8 mouse cellular contexts compared by ENCODE assay signal in the genomic region with DNA sequence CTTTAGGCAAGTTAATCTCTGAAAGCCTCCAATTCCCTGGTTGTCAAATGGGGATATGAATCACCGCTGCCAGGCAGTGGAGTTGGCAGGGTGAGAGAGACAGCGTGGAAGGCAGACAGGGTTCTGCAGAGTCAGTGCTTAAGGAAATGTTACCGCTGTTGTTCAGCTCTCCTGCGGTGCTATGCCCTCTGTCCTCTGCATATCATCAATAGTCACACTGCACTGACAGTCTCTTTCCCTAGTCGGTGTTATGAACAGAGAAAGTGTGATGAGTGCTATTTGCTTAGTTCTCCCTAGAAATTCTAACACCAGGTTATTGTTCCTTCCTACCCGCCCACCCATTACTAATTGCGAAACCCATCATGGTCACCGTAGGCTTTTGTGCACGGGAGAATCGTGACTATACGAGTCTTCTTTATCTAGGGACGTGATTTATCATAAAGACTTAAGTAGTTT.
DNase-seq lines count a peak whose midpoint lies in the region; ATAC-seq and TF ChIP-seq lines count a peak whose summit lies in the region.

No protein-coding gene starts in this region.

- DNase-seq in layer of hippocampus, adult 11-12 months (ENCODE audit: low spot score), result peak; percentile 8
- DNase-seq in layer of hippocampus, postnatal 25 days (ENCODE audit: extremely low spot score in 1 of 2, low spot score in 1 of 2), result no peak
- no peak for DNase-seq in Patski (ENCODE audit: low read depth, low spot score)
- DNase-seq in urinary bladder, postnatal 4 days (ENCODE audit: low spot score in 2 of 2), result no peak
- DNase-seq in ovary, postnatal 14 days (ENCODE audit: low spot score), result no peak

- in situ Hi-C loops in Patski (cut with MboI; ENCODE audit: low pct_unique_long_range_greater_than_20kb), result loop anchor here (25.0 kb wide), 2 partner anchors 271 to 396 kb away; partner anchors contain the start of gene Fndc3a

- H3K4me3 ChIP-seq in forebrain, embryonic 12.5 days (replicated peaks), result no peak overlapping the region
- H3K4me3 ChIP-seq in intestine, postnatal 0 days (ENCODE audit: low read depth, low read length), result peak overlapping the region; percentile 13; the same call in 1 of the 2 replicates
- H3K4me3 ChIP-seq in neural tube, embryonic 15.5 days (replicated peaks), result peak overlapping the region; percentile 33

- POLR2A ChIA-PET in Patski (lab: Charles Lee), result interaction anchor here (0.6 kb wide), 1 partner anchor 279 kb away, joined by 3 read pairs; no protein-coding TSS in a partner anchor

- WGBS in forebrain, embryonic 12.5 days, result 78% methylated on average over 12 of the region's 12 CpGs
- WGBS in intestine, postnatal 0 days, result 41% methylated on average over 12 of the region's 12 CpGs
- 19% methylated on average over 12 of the region's 12 CpGs for WGBS in neural tube, embryonic 15.5 days

- no peaks in the 10 kb centered on the region for H3K4me1 ChIP-seq in forebrain, embryonic 12.5 days
- H3K4me1 ChIP-seq in intestine, postnatal 0 days (replicated peaks; ENCODE audit: control insufficient read depth, insufficient read depth, low read length), result no peaks in the 10 kb centered on the region
- H3K4me1 ChIP-seq in neural tube, embryonic 15.5 days, result peaks cover 9% of the 10 kb centered on the region

- ATAC-seq in Patski, result peak; percentile 29
- ATAC-seq in forebrain, embryonic 12.5 days (ENCODE audit: low FRiP score), result peak; percentile 58
- 0 out of 2 replicates have a peak, but pooled peaks have one; percentile 22 for ATAC-seq in intestine, postnatal 0 days
- peak; percentile 86 for ATAC-seq in neural tube, embryonic 15.5 days (ENCODE audit: low FRiP score)

- TF ChIP-seq CTCF in Patski (IDR thresholded peaks at IDR 0.05), result no peak
- no peak for TF ChIP-seq CTCF in intestine, postnatal 0 days (IDR thresholded peaks at IDR 0.05; ENCODE audit: low read depth)

- H3K27ac ChIP-seq in forebrain, embryonic 12.5 days, result no peak overlapping the region
- H3K27ac ChIP-seq in intestine, postnatal 0 days (ENCODE audit: low read depth, low read length), result no peak overlapping the region
- peak overlapping the region; percentile 67 for H3K27ac ChIP-seq in neural tube, embryonic 15.5 days (replicated peaks)

- no peak overlapping the region for H3K9ac ChIP-seq in forebrain, embryonic 12.5 days
- H3K9ac ChIP-seq in intestine, postnatal 0 days (ENCODE audit: low read depth, low read length), result no peak overlapping the region
- peak overlapping the region; percentile 39 for H3K9ac ChIP-seq in neural tube, embryonic 15.5 days (replicated peaks)

- H3K4me2 ChIP-seq in forebrain, embryonic 12.5 days, result peak overlapping the region; percentile 42
- peak overlapping the region; percentile 62 for H3K4me2 ChIP-seq in intestine, postnatal 0 days (replicated peaks; ENCODE audit: low read depth)
- peak overlapping the region; percentile 58 for H3K4me2 ChIP-seq in neural tube, embryonic 15.5 days

- no peaks in the 10 kb centered on the region for H3K36me3 ChIP-seq in forebrain, embryonic 12.5 days (replicated peaks)
- no peaks in the 10 kb centered on the region for H3K36me3 ChIP-seq in intestine, postnatal 0 days (ENCODE audit: control insufficient read depth, insufficient read depth)
- H3K36me3 ChIP-seq in neural tube, embryonic 15.5 days, result no peaks in the 10 kb centered on the region

- no peaks in the 10 kb centered on the region for H3K9me3 ChIP-seq in forebrain, embryonic 12.5 days
- H3K9me3 ChIP-seq in intestine, postnatal 0 days (ENCODE audit: control insufficient read depth), result no peaks in the 10 kb centered on the region
- H3K9me3 ChIP-seq in neural tube, embryonic 15.5 days (replicated peaks), result no peaks in the 10 kb centered on the region

- H3K27me3 ChIP-seq in Patski, result no peaks in the 10 kb centered on the region
- H3K27me3 ChIP-seq in forebrain, embryonic 12.5 days, result no peaks in the 10 kb centered on the region
- no peaks in the 10 kb centered on the region for H3K27me3 ChIP-seq in intestine, postnatal 0 days (replicated peaks; ENCODE audit: control insufficient read depth, insufficient read depth, low read length)
- H3K27me3 ChIP-seq in neural tube, embryonic 15.5 days (replicated peaks), result no peaks in the 10 kb centered on the region

- CTCF ChIA-PET in Patski (lab: Charles Lee), result interaction anchor here (0.9 to 1.4 kb wide), 3 partner anchors 25 to 429 kb away, joined by 3 read pairs; no protein-coding TSS in a partner anchor

Comparison
In these comparisons a context has a peak if more than half of its experiments do, and no peak if none do; other contexts are left out.
1. ATAC-seq: peak in every context shown above with its lines; median percentile 86 in neural tube, embryonic 15.5 days; 58 in forebrain, embryonic 12.5 days; 29 in Patski; 22 in intestine, postnatal 0 days.